Mouse (Mus musculus): ENCODE measurements at regions not wholly inside any gene's neighbourhood (a gene's known extent, or its start where the extent isn't known, plus 50 kb on each side); places are given as distances from the start of the nearest gene placed in this dataset.
A peak's percentile ranks its signal among the peaks of the same experiment; 100 is the strongest.
"Not testable (repeated sequence)": the region's sequence is repeated elsewhere in the genome, so short reads cannot be mapped to it uniquely, and the experiment has no call there.

DNA sequence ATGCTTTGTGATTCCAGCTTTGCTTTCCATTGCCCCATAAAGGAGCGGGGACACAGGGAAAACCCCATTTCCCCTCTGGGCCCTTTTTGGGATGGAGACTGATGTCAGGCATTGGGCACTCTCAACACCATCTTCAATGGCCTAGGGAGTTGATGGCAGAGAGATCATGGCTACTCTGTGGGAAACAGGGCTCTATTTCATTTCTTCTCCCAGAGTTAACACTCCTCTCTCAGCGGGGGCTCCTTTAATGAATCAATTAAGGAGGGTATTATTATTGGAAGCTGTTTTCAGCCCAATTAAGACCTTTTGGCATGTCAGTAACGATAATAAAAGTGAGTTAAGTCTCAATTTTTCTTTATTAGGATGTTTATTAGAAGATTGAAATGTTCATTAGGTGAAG lies 250.4 kb downstream of the Sec16b start:
- DNase-seq = no peak

DNA sequence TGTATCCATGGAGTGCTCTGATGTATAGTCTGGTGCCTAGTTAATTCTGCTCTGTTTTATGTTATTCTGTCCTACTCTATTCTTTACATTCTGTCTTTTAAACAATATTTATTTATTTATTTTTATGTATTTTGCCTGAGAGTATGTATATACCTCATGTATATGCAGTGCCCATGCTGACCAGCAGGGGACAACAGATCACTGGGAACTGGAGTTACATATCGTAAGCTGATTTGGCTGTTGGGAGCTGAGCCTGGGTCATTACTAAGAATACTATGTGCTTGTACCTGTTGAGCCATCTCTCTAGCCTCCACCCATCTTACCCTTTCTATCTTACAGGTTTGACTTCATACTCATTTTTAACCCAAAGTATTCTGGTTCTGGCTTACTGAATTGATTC lies 251.8 kb downstream of the Sec16b start:
- DNase-seq = peak; percentile 22

DNA sequence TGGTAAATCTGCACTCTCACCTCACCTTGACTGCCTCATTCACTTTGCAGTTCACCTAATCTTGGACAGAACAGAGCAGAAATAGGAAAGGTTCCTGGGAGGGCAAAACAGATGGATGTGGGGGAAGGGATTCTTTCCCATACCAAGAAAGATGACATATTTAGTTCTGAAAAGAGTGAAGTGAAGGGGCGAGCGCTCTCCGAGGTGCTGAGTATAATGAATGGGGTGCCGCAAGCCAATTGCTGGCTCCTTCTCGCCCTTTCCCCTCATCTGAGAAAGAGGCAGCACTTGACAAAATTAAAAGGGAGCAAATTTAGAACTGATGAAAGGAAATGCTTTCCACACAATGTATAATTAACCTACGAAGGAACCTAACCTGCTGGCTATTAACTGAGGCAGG lies 261.7 kb downstream of the Sec16b start:
- no peak for DNase-seq

DNA sequence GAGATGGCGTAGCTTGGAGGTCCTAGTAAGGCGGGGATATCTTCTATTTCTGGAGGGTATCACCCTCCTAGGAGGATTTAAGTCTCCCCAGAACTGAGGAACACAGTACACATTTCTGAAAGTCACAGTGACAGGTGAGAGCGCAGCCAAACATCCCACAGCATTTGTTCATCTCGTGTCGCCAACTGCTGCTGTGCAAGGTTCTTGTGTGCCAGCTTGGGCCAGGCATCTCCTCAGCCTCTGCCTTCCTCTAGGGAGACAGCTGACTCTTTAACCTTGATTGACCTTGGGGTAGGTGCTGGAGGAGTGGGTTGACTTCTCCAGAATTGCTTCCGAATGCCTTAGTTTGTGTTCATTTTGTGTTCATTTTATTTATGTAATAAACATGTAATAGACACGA lies 291.2 kb downstream of the Sec16b start:
- no peak for DNase-seq

DNA sequence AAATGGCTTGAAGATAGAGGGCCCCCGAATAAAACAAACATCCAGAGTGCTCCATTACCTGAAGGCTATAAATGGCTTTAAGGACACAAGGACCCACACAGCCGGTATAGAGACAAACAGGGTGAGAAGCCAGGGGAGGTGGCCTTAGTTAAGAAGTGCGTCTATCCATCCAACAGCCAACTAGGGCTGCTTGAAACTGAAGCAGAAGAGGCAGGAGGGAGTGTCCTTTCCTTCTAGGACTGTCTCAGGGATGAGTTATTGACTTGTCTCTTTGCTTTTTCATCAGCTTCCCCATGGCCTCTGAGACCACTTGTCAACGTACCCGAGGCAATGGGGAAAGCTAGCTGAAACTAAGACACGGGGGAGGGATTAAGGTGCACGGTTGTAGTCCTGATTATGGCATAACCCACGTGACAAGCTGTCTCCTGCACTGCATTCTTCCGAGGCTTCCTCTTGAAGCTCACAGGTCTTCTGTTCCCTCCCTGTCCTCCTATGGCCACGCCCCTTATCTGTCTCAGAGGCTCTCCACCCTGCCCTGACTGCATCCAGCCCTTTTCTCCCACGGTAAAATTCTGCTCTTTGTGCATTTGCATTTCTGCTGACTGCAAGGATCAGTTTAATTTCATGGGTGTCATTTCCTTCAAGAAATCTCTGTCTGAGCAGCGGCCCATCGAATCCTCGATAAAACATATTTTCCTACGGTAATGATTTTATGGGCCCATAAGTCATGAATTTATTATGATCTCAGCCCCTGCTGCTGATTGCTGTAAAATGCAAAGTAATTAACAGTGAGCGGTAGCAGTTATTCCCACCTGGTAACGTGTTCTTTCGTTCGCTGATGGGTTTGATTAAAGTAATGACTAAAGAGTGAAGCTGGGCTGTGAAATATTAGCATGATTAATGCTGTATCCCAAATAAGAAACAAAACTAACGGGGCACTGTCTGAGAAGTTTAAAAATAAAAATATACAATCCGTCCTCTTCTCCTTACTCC lies 292.3 kb downstream of the Sec16b start:
- DNase-seq = no peak

DNA sequence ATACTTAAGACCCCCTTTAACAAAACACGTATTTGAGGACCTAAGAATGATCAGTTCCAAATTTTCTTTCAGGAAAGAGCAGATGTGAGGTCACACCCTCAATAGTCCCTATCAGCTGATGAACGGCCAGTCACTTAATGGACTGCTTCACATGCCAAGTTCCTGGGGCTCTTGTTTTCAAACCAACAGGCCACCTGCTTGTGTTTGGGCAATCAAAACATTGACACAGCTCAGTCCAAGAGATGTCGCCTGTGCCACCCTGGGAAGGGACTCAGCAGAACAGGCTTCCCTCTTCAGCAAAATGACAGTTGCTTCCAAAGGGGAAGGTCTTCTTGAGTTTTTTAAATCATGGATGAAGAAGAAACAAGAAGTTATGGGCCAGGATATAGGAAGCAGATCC lies 294.6 kb downstream of the Sec16b start:
- DNase-seq = no peak

DNA sequence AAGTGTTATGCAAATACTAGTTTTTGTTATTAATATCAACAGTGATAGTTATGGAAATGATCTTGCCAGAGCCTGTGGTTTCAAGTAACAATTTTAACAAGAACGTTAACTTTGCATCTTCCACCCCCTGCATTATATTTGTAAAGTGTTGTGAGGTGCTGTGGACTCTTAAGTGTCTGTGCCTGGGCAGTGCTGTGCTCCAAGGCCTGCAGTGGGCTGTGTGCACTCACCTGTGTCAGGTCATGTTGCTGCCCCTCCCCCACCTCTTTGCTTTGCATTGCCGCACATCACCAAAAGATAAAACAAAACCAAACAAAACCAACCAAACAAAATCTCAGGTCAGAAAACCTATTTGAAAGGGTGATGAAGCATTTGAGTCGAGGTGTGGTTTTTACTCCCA lies 297.7 kb downstream of the Sec16b start:
- DNase-seq = no peak

DNA sequence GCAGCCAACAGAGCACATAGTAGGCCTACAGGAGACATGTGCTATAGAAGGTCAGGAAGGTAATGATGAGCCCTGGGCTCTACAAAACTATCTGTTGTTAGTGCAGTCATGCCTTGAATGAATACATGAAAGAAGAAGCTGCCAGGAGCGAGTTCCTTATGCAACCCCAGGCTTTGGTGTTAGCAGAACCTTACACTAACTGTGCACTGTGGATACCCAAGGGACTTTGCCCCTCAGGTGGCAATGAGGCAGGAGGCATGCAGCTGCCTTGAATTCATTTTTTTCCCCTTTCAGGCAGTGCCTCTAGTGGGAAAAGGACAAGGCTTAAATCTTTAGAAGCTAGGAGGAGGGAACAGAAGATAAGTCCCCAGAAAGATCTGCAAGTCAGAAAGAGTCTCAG lies 299.8 kb downstream of the Sec16b start:
- peak; percentile 28 for DNase-seq

DNA sequence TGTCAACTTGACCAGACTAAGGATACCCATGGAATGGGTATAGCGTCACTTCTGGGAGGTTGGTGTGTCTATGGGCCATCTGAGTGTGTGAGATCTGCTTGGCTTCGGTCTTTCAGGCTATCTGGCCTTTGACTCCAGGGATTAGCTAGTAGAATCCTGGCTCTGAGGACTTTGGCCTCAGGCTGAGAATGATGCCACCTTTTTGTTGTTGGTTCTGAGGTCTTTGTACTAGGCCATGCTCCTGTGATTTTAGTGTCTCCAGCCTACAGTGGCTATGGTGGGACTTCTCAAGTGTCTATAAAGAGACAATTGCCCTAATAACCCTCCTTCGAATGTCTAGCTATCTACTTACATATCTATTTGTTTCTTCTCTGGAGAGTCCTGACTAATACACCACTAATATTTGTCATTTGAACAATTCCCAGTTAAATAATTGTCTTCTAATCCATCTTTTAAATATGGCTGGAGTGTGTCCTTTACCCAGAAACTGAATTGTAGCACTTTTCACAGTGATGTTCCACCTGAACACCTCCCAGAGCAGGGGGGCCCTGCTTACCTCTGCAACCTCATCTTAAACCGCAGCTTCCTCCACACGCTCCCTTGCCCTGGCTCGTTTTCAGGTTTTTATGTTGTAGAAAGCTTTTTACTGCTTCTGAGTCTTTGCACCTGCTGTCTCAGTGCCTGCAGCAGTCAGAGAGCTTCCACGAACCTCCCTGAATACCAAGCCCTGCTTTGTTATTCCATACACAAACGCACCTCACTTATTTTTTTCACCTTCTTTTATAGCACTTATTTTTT lies 303.3 kb downstream of the Sec16b start:
- DNase-seq = peak; percentile 54

DNA sequence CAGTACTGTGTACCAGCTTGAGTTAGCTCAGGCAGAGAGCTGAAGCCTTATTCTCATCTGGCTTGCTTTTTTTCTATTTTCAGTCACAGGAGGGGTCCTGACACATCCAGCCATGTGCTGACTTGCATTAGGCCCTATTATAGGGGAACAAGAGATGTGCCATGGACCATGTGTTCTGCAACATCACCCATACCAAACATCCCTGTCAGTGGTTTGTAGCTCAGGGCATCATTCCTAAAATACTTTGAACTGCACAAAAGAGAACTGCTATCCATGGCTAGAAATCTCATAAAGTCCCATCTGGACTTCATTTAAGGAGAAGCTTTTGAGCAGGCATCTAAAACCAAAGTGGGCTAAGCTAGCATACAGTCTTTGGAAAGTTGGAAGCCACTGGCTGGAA lies 304.1 kb downstream of the Sec16b start:
- DNase-seq = no peak

DNA sequence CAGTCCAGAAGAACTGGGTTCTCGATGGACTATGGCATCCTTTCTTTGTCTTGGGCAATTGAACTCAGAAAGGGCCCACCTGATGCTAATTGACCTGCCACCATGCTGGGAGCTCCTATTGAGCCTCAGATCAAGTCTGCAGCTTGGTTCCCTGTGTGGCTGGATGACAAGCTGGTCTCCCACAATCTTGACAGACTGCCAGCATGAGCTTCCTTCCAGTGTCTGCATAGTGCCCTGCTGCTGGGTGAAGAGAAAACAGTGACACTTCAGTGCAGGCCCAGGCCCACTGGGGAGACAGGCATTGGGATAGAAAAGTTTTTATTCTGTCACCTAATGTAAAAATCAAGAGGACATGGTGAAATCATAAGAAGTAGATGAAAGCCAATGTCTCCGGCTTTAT lies 321.4 kb downstream of the Sec16b start:
- DNase-seq = no peak

DNA sequence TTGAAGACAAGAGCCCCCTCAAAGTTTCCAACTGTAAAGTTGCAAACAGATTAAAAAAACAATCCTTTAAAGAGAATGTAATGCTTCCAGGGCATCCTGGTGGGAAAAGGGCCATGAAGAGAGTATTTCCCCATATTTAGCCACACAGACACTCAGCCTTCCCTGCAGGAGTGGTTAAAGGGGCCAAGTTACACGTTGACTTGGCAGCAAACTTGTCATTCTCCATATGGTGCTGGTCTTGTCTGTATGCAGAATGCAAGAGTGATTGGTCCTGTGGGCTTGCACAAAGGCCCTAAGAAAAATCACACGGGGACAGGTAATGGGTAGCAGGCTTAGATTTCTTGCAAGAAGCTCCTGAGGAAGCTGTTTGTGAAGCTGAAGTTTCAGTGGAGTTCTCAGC lies 325.0 kb downstream of the Sec16b start:
- no peak for DNase-seq

DNA sequence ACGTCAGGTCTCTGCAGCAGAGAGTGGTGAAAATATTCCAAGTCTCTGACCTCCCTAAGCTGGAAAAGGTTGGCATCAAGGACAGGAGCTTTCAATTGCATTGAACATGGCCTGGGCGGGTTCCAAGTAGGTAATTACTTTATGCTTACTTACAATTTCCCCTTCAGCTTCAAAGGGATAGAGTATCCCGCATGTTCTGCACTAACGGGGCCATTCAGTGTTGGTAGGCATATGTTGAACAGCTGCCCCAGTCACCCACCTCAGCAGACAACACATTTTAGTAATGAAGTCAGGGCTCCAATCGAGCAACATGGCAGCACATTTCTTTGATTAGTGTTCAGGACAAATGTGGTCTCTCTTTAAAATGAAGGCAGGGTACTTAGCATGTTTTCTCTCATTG lies 366.2 kb downstream of the Sec16b start:
- no peak for DNase-seq

DNA sequence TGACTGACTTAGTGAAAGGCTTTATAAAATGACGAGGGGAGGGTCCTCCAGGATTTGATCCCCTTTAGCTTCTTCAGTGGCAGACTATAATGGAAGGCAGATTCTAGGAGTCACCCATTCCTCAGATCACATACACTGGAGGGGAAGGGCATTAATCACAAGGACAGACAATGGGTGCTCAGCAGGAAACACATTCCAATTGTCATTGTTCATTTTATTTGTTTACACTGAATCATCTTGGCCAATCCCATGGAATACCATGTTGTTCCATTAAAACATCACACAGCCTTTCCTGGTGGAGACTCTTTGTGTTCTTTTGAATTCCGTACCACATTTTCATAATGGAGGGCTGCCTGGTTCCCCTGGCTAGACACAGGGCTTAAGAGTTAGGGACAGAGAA lies 368.5 kb downstream of the Sec16b start:
- no peak for DNase-seq

DNA sequence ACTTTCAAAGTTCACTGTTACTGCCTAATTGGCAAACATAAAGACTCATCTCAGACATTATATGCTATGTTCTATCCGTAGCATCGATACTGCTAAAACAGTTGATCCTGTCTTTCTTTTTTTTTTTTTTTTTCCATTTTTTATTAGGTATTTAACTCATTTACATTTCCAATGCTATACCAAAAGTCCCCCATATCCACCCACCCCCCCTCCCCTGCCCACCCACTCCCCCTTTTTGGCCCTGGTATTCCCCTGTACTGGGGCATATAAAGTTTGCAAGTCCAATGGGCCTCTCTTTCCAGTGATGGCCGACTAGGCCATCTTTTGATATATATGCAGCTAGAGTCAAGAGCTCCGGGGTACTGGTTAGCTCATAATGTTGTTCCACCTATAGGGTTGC lies 370.6 kb downstream of the Sec16b start:
- not testable (repeated sequence) for DNase-seq

DNA sequence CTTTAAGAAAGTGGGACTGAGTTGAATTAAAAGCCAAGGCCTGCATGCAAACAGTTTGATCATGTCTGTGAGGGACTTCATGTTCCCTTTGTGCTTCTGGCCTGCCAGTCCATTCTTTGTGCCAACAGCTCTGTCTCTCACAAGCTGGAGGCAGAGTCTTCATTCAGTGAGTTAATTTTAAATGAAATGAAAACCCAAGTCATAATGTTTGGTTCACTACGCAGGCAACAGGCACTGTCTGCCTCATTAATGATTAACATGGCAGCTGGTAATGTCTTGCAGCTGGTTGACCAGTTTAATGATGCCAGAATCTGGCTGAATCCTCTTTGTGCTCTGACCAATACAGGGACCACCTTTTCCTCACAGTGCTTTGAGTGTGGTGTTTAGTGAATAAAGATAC lies 380.6 kb downstream of the Sec16b start:
- DNase-seq = peak; percentile 90

DNA sequence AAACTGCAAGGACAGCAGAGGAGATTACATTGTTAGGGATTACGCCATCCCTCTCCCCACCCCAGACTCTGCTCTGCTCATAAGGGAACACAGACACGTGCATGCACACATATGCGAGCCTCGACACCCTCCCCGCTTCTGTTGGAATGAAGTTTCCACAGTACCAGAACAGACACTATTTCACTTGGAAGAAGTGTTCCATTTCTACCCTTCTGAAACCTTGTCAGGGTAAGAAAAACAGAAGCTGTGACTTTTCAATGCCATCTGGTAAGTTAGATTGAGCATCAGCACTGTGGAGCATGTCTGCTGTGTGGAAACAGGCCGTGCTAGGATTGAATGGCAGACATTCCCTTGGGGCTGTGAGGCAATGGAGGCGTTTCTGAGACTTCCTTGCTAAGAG lies 382.0 kb downstream of the Sec16b start:
- DNase-seq = no peak

DNA sequence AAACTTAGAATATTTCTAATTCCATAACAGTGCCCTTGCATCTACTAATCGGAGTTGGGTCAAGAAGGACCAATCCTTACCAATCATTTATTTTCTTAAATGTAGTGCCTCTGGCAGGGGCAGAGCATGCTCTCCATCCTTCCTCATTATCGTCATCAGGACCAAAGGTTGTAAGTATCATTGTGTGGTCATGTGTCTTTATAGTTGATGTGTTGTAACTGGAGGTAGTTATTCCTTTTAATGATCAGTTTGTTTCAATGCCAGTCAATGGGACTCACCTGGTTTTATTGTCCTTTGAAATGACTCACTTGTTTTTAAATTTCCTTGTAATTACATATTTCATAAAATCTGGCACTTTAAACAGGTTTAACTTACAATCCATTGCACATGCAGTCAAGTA lies 399.6 kb downstream of the Sec16b start:
- no peak for DNase-seq

DNA sequence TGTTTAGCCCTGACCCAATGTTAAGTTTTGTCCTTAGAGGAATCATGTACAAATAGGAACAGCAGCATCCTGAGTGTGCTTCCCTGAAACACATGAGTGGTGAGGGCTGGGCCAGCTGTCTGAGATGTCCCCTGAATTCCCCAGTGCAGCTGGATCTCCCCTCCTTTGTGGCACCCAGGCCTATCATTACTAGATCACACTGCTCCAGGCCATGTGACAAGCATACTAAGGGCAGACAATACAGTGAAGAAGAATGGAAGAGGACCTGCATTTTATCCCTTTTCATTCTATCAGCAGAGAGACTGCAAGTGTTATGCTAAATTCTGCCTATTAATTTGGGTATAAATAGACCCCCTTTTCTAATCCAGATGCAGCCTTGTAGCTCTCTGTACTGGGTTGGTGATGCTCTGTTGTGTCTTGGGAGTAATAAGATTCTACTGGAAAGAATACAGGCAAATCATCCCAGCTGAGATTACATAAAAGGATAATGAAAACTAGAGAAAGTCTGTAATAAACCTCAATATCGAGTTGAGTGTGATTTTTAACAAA lies 418.3 kb downstream of the Brinp2 start:
- DNase-seq = no peak

DNA sequence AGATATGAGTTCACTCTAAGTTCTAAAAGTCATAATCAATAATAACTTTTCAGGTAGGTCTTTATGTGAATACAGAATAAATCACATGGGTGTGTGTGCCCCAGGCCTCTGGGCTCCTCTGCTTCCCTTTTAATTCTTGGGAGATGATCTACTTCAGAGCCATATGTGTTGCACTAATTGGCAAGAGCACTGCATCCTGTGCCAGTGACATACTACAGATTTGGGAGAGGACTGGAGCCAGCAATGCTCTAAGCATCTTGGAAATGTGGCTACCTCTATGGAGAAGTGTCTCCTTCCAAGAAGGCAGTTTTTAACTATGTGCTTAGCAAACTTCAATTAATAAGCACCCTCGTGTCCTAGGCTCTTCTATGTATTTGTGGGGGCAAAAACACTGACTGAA lies 416.6 kb downstream of the Brinp2 start:
- DNase-seq = no peak

DNA sequence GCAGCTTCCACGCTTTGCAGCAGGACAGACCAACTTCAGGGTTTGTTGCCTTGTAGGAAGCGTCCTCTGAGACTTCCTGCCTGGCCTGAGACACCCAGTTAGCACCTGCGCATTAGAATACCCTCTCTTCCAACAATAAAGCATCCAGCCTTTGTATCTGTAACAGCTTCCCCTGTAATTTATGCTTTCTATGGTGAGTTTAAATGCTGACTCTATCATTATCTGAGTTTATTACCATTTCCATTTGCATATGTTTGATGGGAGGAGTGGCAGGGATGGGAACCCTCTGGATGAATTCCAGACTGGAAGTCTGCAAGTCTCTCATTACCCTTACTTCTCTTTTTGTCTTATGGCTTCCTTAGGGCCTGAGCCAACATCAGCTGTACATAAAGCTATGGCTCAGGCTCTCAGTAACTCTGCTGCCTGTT lies 415.8 kb downstream of the Brinp2 start:
- DNase-seq = no peak

DNA sequence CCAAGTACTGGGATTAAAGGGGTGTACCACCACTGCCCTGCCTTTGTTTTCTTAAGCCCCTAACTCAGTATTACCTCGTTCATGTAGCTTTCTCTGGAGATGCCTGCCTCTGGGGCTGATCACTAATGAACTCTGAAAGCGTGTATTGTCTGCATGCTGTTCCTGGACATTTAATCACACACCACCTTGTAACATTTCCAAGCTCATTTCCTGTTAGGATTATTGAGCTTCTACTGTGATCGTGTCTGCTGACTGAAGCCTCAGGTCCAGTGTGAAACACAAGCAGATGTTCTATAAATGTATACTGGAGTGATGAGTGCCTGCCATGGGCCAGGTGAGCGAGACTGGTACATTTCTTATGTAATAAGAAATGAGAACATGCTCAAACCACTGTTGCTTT lies 398.6 kb downstream of the Brinp2 start:
- no peak for DNase-seq

DNA sequence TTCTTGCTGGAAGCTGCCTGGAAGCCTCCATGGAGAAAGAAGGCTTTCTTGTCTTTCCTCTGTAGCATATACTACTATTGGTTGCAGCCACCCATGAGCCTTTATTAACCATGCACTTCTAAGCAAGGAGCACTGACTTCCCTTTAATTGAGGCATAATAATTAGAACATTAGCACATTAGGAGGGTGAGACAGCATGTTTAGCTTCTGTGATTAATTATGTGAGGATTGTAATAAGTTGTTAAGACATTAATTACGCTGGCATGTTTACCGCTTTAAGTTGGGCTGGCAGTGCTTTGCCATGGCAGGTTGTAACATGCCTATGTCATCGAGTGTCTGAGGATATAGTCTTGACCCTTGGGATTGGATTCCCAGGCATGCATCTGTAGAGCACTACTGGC lies 391.7 kb downstream of the Brinp2 start:
- DNase-seq = no peak

DNA sequence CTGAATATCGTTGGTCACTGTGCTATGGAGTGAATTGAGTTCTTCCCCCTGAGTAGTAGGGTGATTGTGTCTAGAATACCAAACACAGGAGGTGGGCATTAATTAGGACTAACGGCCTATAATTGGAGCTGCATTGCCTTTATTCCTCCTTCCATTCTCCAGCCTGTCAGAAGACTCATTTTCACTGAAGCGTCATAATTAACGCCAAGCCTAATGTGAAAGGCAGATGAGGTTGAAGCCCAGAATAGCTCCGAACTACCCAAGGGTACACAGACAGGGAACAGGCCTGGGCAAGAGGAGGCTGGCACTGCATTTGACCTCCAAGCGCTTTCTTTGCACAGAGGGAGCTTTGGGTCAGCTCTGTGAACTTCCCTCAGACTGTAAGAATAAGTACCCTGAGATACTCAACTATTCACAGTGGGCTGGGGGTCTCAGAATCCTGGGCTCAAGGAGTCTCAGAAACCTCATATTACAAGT lies 386.5 kb downstream of the Brinp2 start:
- no peak for DNase-seq

All from kidney, adult 9 months (tissue).